Mouse (Mus musculus): ENCODE data around the gene Phldb2. TPM values are rescaled to one million over a fixed set of nuclear protein-coding genes. Genes with fewer than 3 reads are reported as not detected.
A peak's percentile ranks its signal among the peaks of the same experiment; 100 is the strongest.

Phldb2 gene
- total RNA-seq, 4 experiments from 2014 or later = 6.1 to 8.0 (median 7.6) TPM

GRCm38 (mm10) chr16:45952035-45952434 lies 1.4 kb downstream of the Phldb2 start:
- DNase-seq (ENCODE audit: low spot score in 2 of 2) = no peak

DNA sequence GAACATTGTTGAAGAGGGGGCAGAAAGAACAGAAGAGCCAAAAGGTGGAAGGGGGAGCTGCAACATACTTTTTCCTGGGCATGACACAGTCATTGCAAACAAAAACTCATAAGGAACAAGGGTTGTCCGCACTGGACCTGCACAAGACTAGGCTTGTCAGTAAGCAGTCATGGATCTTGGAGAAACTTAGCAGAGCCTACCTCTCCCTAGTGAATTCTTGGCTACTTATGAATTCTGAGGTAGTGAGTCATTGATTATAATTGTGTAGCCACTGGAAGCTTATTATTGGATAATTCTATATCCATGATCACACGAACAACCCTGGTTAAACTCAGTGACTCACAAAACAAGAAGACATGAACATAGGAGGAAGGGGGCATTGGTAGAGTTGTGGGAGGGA lies 7.1 kb downstream of the Phldb2 start:
- DNase-seq (ENCODE audit: low spot score in 2 of 2) = no peak

DNA sequence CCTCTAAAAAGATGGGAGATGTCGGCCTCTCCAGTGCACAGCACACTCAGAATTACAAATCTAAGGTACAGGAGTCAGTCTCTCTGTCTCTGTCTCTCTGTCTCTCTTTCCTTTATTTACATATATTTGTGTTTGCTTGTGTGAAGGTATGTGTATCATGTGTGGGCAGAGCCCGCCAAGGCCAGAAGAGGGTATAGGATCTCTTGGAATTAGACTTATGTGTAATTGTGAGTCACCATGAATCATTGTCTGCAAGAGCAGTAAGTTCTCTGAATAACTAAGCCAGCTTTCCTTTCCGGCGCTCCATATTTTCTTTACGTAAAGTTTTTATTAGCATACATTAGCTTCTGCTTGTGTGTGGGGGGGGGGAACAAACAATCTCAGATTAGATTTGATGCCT lies 7.7 kb downstream of the Phldb2 start:
- no peak for DNase-seq (ENCODE audit: low spot score in 2 of 2)

DNA sequence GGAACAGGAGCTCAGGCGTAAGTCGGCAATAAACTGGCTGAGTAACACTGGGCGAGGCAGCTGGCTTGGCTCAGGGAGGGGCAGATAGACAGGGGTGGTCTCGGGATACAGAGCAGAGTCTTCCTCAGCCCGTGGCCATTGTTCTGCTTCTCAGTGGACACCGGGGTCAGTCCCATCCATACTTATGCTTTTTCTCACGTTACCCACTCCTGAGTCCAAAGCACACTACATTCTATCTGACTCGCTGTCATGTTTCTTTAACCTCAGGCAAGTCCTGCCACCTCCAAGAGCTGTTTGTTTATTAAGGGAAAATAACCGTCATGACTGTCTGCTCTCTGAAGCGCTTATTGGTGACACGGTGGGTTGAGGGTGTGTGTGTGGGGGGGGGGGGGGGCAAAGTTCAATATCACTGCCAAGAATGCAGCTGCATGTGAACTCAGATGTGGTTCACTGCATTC lies 8.2 kb downstream of the Phldb2 start:
- DNase-seq (ENCODE audit: low spot score in 2 of 2) = no peak

GRCm38 (mm10) chr16:45942169-45942891 lies 11.1 kb downstream of the Phldb2 start:
- DNase-seq (ENCODE audit: low spot score in 2 of 2) = no peak

DNA sequence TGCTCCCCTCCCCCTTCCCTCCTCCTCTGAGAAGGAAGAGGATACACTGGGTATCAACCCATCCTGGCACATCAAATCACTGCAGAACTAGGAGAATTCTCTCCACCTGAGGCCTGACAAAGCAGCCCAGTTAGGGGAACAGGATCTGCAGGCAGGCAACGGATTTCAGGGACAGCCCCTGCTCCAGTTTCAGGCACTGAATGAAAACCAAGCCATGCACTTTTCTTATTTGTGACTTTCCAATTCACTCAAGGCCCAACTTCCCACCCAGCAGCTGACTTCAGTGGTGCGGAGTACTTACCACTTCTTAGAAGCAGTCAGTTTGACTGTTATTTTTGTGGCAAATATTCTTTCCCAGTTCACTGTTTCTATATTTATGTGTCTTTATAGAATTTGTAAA lies 12.7 kb downstream of the Phldb2 start:
- DNase-seq (ENCODE audit: low spot score in 2 of 2) = no peak

DNA sequence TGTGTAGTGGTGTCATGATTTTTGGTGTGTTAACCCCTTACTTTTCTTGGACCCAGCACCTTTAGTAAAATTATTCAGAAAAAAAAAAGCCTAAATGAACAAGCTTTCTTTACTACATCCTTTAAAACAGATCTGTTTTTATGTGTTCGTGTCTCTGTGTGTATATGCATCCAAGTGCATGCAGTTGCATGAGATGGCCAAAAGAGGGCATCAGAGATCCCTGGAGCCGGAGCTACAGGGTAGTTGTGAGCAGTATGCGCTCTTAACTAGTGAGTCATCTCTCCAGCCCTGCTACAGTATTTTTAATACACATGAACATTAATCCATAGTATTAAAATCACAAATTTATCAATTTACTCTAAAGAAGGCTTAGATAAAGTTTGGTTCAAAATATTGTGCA lies 14.0 kb downstream of the Phldb2 start:
- no peak for DNase-seq (ENCODE audit: low spot score in 2 of 2)

DNA sequence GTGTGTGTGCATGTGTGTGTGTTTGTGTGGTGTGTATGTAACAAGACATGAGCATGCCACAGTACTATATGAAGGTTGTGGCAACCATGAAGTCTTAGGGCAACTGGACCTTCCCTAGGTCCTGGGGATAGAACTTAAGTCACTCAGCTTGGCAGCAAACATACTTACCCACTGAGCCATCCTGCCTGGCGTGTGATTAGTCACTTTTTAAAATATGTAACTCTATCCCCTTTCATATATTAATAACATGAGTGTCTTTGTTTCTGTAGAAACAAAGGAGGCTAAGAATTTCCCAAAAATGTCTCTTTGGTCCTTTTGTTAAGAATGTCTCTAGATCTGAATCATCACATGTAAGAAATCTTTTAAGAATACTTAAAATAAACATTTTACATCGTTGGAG lies 16.0 kb downstream of the Phldb2 start:
- no peak for DNase-seq (ENCODE audit: low spot score in 2 of 2)

DNA sequence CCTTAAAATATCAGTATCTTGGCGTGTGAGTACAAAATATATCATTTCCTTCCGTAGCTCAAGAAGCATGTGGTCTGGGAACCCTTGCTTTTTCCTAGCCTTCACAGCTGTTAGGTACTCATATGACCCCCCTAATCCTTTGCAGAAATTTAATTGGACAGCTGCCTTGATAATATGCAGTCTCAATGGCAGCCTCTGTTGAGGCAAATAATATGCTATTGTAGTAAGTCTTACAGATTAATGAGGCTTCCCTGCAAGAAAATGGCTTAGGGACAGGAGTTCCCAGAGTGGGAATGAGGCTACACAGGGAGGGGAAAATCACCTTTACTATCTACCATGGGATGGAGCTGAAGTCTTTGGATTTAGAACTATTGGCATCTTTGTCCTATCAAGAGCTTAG lies 16.9 kb downstream of the Phldb2 start:
- DNase-seq (ENCODE audit: low spot score in 2 of 2) = no peak

DNA sequence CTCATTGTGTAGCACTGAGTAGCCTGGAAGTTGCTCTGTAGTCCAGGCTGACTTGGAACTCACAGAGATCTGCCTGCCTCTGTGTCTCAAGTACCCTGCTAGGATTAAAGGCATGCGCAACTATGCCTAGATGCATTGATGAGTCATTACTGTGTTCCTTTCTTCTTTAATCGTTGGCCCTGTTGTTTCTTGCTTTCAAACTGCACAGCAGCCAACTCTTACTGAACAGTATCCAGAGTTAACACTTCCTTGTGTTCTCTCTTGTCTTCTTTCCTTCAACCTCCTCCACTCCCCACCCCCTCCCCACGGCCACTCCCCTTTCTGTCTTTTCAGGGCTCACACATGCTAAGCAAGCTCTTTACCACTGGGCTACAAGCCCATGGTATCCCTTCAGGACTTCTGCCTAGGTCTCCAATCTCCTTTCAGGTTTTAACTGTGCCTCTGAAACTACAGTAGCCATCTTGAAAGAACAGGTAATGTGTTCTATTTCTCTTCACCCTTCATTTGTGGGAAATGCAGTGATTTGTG lies 17.4 kb downstream of the Phldb2 start:
- no peak for DNase-seq (ENCODE audit: low spot score in 2 of 2)

DNA sequence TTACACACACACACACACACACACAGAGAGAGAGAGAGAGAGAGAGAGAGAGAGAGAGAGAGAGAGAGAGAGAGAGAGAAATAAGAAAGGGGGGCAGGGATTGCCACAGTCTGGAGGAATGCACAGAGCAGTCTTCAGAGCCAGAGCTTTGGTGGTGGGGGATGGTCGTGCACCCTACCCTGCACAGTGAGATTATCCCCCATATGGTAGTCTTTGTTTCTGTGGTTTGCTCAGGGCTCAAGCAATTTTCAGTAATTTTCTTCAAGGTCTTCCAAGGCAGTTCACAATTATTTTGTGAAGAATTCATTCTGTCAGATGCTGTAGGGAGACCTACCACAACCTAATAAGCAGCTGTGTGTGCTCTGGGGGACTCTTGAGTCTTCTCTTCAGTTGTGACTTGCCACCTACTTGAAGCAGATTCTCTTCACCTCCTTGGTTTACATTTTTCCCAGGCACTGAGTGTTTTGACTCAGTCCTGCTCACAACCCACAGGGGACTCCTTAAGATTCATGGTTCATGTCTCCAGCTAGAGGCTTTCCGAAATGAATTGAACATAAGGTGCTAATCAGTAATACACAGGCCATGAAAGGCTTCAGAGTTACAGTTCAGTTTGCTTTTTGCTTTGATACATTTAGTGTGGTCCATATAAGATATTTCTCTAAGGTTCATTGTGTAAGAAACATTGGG lies 18.5 kb downstream of the Phldb2 start:
- no peak for DNase-seq (ENCODE audit: low spot score in 2 of 2)

GRCm38 (mm10) chr16:45930308-45930707 lies 23.1 kb downstream of the Phldb2 start:
- DNase-seq (ENCODE audit: low spot score in 2 of 2) = no peak

DNA sequence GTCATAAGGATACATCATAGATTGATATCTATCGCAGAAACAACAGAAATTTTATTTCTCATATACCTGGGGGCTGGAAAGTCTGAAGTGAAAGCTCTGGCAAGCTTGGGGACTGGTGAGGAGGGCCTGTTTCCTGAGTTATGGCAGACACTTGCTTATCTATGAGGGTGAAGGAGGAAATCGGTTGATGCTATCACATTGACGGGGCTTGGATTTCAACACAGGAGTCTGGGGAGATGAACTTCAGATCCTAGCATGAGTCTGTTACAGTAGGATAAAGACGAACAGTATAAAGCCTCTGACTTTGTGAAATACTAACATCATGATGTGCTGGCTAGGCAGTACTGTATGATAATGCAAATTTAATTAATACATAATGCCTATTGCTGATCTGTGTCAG lies 25.3 kb downstream of the Phldb2 start:
- DNase-seq (ENCODE audit: low spot score in 2 of 2) = no peak

DNA sequence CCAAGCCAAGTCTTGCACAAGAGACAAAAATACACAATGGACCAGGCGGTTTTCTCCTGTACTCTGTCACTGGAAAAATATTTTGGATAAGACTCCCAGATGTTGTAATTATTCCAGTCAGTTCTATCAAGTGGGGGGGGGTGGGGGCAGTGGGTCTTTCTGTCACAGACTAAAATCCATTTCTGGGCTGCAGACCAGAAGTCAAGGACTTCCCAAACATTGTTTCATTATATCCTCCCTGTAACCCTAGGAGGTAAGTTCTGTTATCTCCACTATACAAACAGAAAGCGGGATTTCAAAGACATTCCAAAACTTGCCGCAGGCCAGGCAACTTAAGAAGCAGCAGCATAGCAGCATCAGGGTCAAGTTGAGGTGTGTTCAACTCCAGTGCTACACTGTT lies 25.8 kb downstream of the Phldb2 start:
- no peak for DNase-seq (ENCODE audit: low spot score in 2 of 2)

GRCm38 (mm10) chr16:45926875-45927274 lies 26.5 kb downstream of the Phldb2 start:
- DNase-seq (ENCODE audit: low spot score in 2 of 2) = no peak

GRCm38 (mm10) chr16:45923731-45924424 lies 29.5 kb downstream of the Phldb2 start:
- no peak for DNase-seq (ENCODE audit: low spot score in 2 of 2)

- no peak for DNase-seq (ENCODE audit: low spot score in 2 of 2)
These were observed 30.7 kb downstream of the Phldb2 start for GRCm38 (mm10) chr16:45922546-45923229.

GRCm38 (mm10) chr16:45919572-45919971 lies 33.8 kb downstream of the Phldb2 start:
- peak in 1 of 2 experiments; percentile 12 for DNase-seq (ENCODE audit: low spot score in 2 of 2)

DNA sequence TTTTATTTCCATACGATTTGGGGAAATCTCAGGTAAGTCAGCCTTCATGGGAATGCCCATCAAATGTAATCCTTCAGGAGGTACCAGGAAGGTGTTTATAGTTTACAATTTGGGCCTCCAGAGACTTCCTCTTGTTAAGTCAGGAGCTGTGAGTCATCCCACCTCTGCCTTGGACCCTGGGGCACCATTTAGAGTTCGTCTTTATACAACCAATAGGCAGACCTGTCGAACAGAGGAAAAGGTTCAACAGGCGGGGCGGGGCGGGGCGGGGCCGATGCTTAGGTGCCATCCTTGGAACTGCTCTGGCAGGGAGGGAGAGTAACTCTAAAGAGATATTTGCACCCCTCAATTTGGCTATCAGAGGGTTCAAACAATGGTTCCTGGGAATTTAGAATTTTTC lies 49.8 kb downstream of the Phldb2 start:
- DNase-seq (ENCODE audit: low spot score in 2 of 2) = no peak

DNA sequence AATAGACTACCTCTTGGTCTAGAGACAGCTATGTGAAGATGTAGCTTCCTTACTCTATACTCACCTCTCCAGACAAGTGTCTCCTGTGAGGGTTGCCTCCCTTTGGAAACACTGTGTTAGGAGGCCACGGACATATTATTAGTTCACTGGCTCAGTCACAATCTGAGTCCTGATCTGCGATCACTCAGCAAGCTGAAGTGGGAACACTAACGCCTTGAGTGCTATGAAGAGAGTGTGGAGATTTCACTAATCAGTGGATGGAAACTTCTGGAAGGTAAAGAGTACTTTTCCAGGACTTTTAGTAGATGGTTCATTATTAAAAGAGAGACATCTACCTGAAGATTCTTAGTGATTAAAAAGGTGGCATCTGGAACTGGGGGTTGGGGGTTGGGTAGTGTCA lies 54.9 kb downstream of the Phldb2 start:
- no peak for DNase-seq (ENCODE audit: low spot score in 2 of 2)

DNA sequence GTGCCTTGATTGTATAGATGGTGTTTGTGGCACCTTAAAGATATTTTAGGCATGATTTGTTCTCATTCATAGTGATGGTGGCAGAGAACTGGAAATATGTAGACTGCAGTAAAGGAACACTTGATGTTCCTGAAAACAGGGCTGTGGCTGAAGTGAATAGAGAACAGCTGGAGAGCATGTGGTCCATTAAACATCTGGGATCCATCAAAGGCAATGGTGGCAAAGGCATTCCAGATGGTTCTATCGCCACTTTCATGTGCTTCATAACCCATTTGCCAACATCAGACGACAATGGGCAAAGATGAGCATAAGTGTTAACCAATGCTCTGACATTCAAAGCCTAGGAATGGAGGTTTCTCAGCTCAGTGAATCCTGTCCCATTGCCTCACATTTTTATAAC lies 56.8 kb downstream of the Phldb2 start:
- no peak for DNase-seq (ENCODE audit: low spot score in 2 of 2)

DNA sequence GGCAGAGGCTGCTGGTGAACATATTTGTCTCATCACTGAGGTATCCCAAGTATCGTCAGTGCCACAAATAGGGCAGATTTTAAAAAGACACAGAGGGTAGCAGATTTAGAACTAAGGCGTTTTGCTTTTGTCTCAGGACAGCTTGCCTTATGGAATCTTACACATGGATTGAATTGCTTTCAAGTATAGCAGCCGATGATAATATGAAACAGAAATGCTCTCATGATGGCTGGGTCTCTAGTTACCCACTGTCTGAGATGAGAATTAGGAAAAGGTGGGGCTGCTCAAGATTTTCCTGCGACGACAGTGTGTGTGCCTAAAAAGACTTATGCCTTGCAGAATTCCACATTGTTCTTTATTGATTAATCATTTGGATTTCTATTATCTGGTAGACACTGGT lies 58.4 kb downstream of the Phldb2 start:
- DNase-seq (ENCODE audit: low spot score in 2 of 2) = no peak
